Mouse (Mus musculus): ENCODE measurements around the gene Zfp882.
"Not testable (repeated sequence)": the region's sequence is repeated elsewhere in the genome, so short reads cannot be mapped to it uniquely, and the experiment has no call there.

Gene Zfp882

GRCm38 (mm10) chr8:71952489-71952888 lies 44.1 kb downstream of the Zfp882 start:
- DNase-seq (ENCODE audit: low spot score in 2 of 2) = no peak

GRCm38 (mm10) chr8:71952961-71953700 lies 44.7 kb downstream of the Zfp882 start:
- not testable (repeated sequence) for DNase-seq (ENCODE audit: low spot score in 2 of 2)

GRCm38 (mm10) chr8:71954666-71955065 lies 46.3 kb downstream of the Zfp882 start:
- DNase-seq (ENCODE audit: low spot score in 2 of 2) = no peak

GRCm38 (mm10) chr8:71960483-71960882 lies 52.1 kb downstream of the Zfp882 start:
- no peak for DNase-seq (ENCODE audit: low spot score in 2 of 2)

- no peak for DNase-seq (ENCODE audit: low spot score in 2 of 2)
These were observed 53.4 kb downstream of the Zfp882 start for GRCm38 (mm10) chr8:71961796-71962195.

- no peak for DNase-seq (ENCODE audit: low spot score in 2 of 2)
These were observed 55.6 kb downstream of the Zfp882 start for GRCm38 (mm10) chr8:71964051-71964450.

GRCm38 (mm10) chr8:71965166-71965565 lies 56.8 kb downstream of the Zfp882 start:
- DNase-seq (ENCODE audit: low spot score in 2 of 2) = no peak
